Mouse (Mus musculus) heart, postnatal 0 days (tissue): ENCODE measurements at regions not wholly inside any gene's neighbourhood (a gene's known extent, or its start where the extent isn't known, plus 50 kb on each side); places are given as distances from the start of the nearest gene placed in this dataset.
"Not testable (repeated sequence)": the region's sequence is repeated elsewhere in the genome, so short reads cannot be mapped to it uniquely, and the experiment has no call there.

ENCODE experiments used
- ATAC-seq: fragments of 200-750 bp; cut with Nextera tagmentation; 2 replicates; pipeline ENCODE4 v1.8.0; 2017; ENCODE audit warnings: low read depth, moderate number of reproducible peaks, moderate library complexity; ENCODE audit not compliant: insufficient read depth
- DNase-seq: peaks from one replicate; pipeline ENCODE4 v3.0.0-alpha.2; 2016; ENCODE audit warnings: low spot score
- H3K27ac ChIP-seq: fragments of 300-500 bp; sonication (generic); 2 replicates; pipeline ENCODE4 v1.5.1; 2014; ENCODE audit warnings: low read depth, mild to moderate bottlenecking
- H3K27me3 ChIP-seq: fragments of 300-500 bp; sonication (generic); 2 replicates; pipeline ENCODE4 v1.6.1; 2014; ENCODE audit warnings: low read length, mixed read lengths; ENCODE audit not compliant: control insufficient read depth, insufficient read depth
- H3K36me3 ChIP-seq: fragments of 300-500 bp; sonication (generic); replicated peaks from 2 replicates; pipeline ENCODE4 v1.6.1; 2014; ENCODE audit warnings: low read length, mixed read lengths; ENCODE audit not compliant: control insufficient read depth, insufficient read depth
- H3K4me1 ChIP-seq: fragments of 300-500 bp; sonication (generic); 2 replicates; pipeline ENCODE4 v1.6.1; 2014; ENCODE audit warnings: antibody characterized with exemption; ENCODE audit not compliant: control insufficient read depth, insufficient read depth
- H3K4me2 ChIP-seq: fragments of 300-500 bp; sonication (generic); 2 replicates; pipeline ENCODE4 v1.6.1; 2014; ENCODE audit warnings: low read depth, mild to moderate bottlenecking, low read length, moderate library complexity
- H3K4me3 ChIP-seq: fragments of 300-500 bp; sonication (generic); 2 replicates; pipeline ENCODE4 v1.5.1; 2014; ENCODE audit warnings: low read depth, low read length
- H3K9ac ChIP-seq: fragments of 300-500 bp; sonication (generic); replicated peaks from 2 replicates; pipeline ENCODE4 v1.6.1; 2014; ENCODE audit warnings: low read depth, low read length, mixed read lengths
- H3K9me3 ChIP-seq: fragments of 300-500 bp; sonication (generic); replicated peaks from 2 replicates; pipeline ENCODE4 v1.6.1; 2016; ENCODE audit warnings: low read length; ENCODE audit not compliant: control insufficient read depth
- CTCF ChIP-seq: IDR thresholded peaks from 2 replicates; pipeline ENCODE4 v1.5.1; 2016; ENCODE audit warnings: antibody characterized with exemption, control low read depth, low read depth
- EP300 ChIP-seq: IDR thresholded peaks from 2 replicates; pipeline ENCODE4 v1.6.1; 2016; ENCODE audit warnings: antibody characterized with exemption, low read depth
- WGBS: fragments of 180-500 bp; shearing (Covaris S2); extraction: QIAGEN DNeasy Blood & Tissue Kit; methylation state at CpG from one replicate; pipeline ENCODE4 v1.1.7; 2014; 5-methylcytosine and 5-hydroxymethylcytosine counted together

DNA sequence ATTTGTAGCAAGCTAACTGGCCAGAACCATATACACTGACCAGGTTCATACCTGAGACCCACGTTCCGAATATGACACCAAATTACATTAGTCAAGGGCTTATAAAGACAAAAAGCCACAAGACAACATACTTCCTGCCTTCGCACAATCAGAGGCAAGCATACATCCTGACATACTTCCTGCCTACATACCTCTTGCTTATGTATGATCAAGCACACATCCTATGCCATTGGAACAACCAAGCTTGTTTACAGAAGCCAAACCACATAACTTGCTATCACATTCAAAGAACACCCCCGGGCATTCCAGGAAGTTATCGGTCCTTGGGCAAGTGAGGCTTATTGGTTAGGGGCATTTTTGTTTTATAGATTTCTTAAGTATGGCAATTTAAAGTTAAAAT lies 62.9 kb upstream of the AU015836 start:
- H3K9ac ChIP-seq = no peak overlapping the region
- WGBS = 65% methylated on average over 5 of the region's 5 CpGs

DNA sequence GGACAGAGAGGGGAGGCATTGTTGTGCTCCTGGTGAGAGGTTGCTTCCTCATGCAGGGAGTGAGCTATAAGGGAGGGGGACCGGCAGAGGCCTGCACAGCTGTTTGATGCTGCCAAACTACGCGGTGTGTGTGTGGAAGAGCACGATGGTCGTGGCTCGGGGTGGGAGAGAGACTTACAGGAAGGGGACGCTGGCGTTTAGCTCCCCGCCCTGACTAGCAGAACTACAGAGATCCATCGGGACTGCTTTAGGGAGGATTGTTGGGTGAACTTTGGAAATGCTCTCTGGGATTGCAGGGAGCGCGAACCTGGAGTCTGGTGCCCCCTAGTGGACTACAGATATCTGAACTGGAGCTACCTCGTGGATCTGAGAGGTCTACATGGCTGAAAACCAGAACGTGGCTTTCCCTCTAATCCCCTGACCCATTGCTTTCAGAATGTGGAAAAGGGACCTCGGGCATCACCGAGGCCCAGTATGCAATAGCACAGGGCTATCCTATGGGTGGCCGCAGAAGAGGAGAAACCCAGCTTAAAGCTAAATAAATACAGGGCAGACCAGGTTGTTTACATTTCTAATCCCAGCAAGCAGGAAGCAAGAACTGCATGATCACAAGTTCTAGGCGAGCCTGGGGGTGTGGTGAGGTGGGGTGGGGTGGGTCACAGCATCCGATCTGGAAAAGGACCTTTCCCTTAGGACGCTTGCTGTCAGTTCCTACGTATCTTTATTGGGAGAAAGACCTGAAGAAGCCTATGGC lies 57.2 kb upstream of the AU015836 start:
- H3K4me1 ChIP-seq = no peaks in the 10 kb centered on the region
- H3K4me2 ChIP-seq = peak overlapping the region; percentile 59
- TF ChIP-seq EP300 (no peak), CTCF (peak; percentile 67)
- peak overlapping the region; percentile 31 for H3K4me3 ChIP-seq
- 25% methylated on average over 21 of the region's 21 CpGs for WGBS
- H3K27me3 ChIP-seq = 0 out of 2 replicates have a peak, but pooled peaks cover 4% of the 10 kb centered on the region
- DNase-seq = peak; percentile 37
- ATAC-seq = peak; percentile 66; the same call in 1 of the 2 replicates
- no peak overlapping the region for H3K9ac ChIP-seq
- H3K36me3 ChIP-seq = no peaks in the 10 kb centered on the region
- no peaks in the 10 kb centered on the region for H3K9me3 ChIP-seq
- no peak overlapping the region for H3K27ac ChIP-seq

More for the DNA sequence above, 62.9 kb upstream of the AU015836 start:
- DNase-seq (no peak), ATAC-seq (no peak)
- H3K27ac ChIP-seq = no peak overlapping the region
- no peaks in the 10 kb centered on the region for H3K4me1 ChIP-seq
- H3K36me3 ChIP-seq = no peaks in the 10 kb centered on the region
- no peak overlapping the region for H3K4me3 ChIP-seq
- no peak overlapping the region for H3K4me2 ChIP-seq
- H3K9me3 ChIP-seq = no peaks in the 10 kb centered on the region
- H3K27me3 ChIP-seq = no peaks in the 10 kb centered on the region
- TF ChIP-seq EP300 (no peak), CTCF (no peak)

DNA sequence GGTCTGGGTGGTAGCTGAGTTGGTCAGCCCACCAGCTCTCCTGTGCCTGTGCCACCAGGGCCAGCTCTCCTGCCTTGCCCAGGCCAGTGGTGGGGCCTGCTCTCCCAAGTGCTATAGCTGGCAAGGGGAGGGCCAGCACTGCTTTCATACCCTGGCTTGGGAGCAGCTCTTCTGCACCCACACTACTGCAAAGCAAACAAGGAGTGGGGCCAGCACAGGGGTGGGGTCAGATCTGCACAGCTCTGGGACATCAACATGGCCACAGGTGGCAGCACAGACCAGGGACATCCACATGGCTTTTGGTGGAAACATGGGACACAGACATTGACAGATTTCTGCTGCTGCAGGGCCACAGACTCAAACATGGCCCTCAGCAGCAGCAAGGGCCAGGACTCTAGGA lies 52.9 kb upstream of the AU015836 start:
- H3K4me3 ChIP-seq = no peak overlapping the region
- H3K36me3 ChIP-seq = no peaks in the 10 kb centered on the region
- ATAC-seq = no peak
- no peaks in the 10 kb centered on the region for H3K4me1 ChIP-seq
- H3K9ac ChIP-seq = no peak overlapping the region
- H3K27ac ChIP-seq = no peak overlapping the region
- 0 out of 2 replicates have a peak, but pooled peaks cover 4% of the 10 kb centered on the region for H3K27me3 ChIP-seq
- H3K9me3 ChIP-seq = no peaks in the 10 kb centered on the region
- H3K4me2 ChIP-seq = no peak overlapping the region
- TF ChIP-seq EP300 (no peak), CTCF (no peak)
- DNase-seq = no peak

DNA sequence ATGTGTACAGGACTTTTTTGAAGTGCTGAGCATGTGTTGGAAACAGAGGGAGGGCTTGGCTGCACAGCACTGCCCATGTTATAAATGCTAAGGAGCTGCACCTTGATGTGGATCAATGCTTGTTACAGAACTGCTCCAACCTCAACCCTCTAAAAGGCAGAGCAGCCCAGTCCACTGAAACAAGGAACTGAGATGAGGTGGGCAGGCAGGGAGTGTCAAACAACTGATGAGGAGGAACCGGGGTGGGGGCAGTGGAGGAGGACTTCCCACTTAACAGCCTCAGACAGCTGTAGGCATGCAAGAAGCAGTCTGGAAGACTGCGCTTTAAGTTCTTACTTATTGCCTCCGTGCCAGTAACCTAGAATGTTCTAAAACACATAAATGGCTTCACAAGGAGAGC lies 51.1 kb upstream of the AU015836 start:
- WGBS = 64% methylated on average over 3 of the region's 3 CpGs
- H3K9me3 ChIP-seq = not testable (repeated sequence)

More for the DNA sequence above, 51.1 kb upstream of the AU015836 start:
- not testable (repeated sequence) for H3K27ac ChIP-seq, H3K4me2 ChIP-seq, H3K4me3 ChIP-seq, H3K36me3 ChIP-seq, ATAC-seq, DNase-seq, H3K9ac ChIP-seq, H3K27me3 ChIP-seq, H3K4me1 ChIP-seq
